Mouse (Mus musculus) MEL (cell line): Measurements from ENCODE around the gene Gm20388. TPM values are rescaled to one million over a fixed set of nuclear protein-coding genes. Genes with fewer than 3 reads are reported as not detected.

Experiments used
- DNase-seq: peaks from one replicate; pipeline ENCODE4 v3.0.0; 2011; ENCODE audit warnings: low read depth, low spot score
- H3K27ac ChIP-seq: 2 replicates; pipeline ENCODE4 v1.5.1; 2012; ENCODE audit warnings: low read depth, mild to moderate bottlenecking, control low read depth, low read length, moderate library complexity; ENCODE audit not compliant: control insufficient read depth
- H3K27me3 ChIP-seq, 2 experiments: fragments of 150-350 bp in 1 of 2; sonication (generic) in 1 of 2; 2 replicates each; pipeline ENCODE4 v1.6.1; 2012; ENCODE audit warnings: low read length in 2 of 2, mild to moderate bottlenecking in 2 of 2, improper control_type of control experiment in 1 of 2, moderate library complexity in 1 of 2; ENCODE audit not compliant: insufficient read depth in 2 of 2, control insufficient read depth in 1 of 2
- H3K36me3 ChIP-seq, 2 experiments: 2 replicates each; pipeline ENCODE4 v1.6.1; 2012 to 2014; ENCODE audit warnings: low read length in 2 of 2, improper control_type of control experiment in 1 of 2, inconsistent platforms in 1 of 2, mild to moderate bottlenecking in 1 of 2; ENCODE audit not compliant: insufficient read depth in 2 of 2, control insufficient read depth in 1 of 2
- H3K4me1 ChIP-seq, 2 experiments: fragments of 150-350 bp in 1 of 2; sonication (generic) in 1 of 2; 2 replicates each; pipeline ENCODE4 v1.6.1; 2012; ENCODE audit warnings: low read length in 2 of 2, improper control_type of control experiment in 1 of 2, mild to moderate bottlenecking in 1 of 2; ENCODE audit not compliant: insufficient read depth in 2 of 2, control insufficient read depth in 1 of 2
- H3K4me3 ChIP-seq, 2 experiments: fragments of 150-350 bp in 1 of 2; sonication (generic) in 1 of 2; 2 replicates each; pipeline ENCODE4 v1.5.1; 2012; ENCODE audit warnings: low read depth in 2 of 2, low read length in 2 of 2, mild to moderate bottlenecking in 2 of 2, moderate library complexity in 2 of 2, control low read depth in 1 of 2, improper control_type of control experiment in 1 of 2; ENCODE audit not compliant: control insufficient read depth in 1 of 2, insufficient read depth in 1 of 2
- H3K79me2 ChIP-seq: 2 replicates; pipeline ENCODE4 v1.6.1; 2012; ENCODE audit warnings: mild to moderate bottlenecking, low read length, moderate library complexity; ENCODE audit not compliant: control insufficient read depth, poor library complexity, insufficient read depth
- H3K9ac ChIP-seq: 2 replicates; pipeline ENCODE4 v1.6.1; 2012; ENCODE audit warnings: low read depth, mild to moderate bottlenecking, control low read depth, low read length, moderate library complexity; ENCODE audit not compliant: control insufficient read depth, poor library complexity, severe bottlenecking
- H3K9me3 ChIP-seq: fragments of 150-350 bp; sonication (generic); replicated peaks from 2 replicates; pipeline ENCODE4 v1.6.1; 2012; ENCODE audit warnings: mild to moderate bottlenecking, low read length, improper control_type of control experiment, moderate library complexity; ENCODE audit not compliant: insufficient read depth
- CHD1 ChIP-seq: IDR thresholded peaks from 2 replicates; pipeline ENCODE4 v1.6.1; 2012; ENCODE audit warnings: low read depth, mild to moderate bottlenecking, inconsistent platforms, low read length, improper control_type of control experiment
- CTCF ChIP-seq, 3 experiments: IDR thresholded peaks in 2 of 3; conservative IDR thresholded peaks in 1 of 3; 2 replicates each; pipeline ENCODE4 v1.5.1; 2011 to 2012; ENCODE audit warnings: low read length in 3 of 3, low read depth in 2 of 3, mild to moderate bottlenecking in 2 of 3, improper control_type of control experiment in 1 of 3, inconsistent platforms in 1 of 3, mixed read lengths in 1 of 3, moderate library complexity in 1 of 3; ENCODE audit not compliant: control insufficient read depth in 1 of 3, insufficient read depth in 1 of 3, poor library complexity in 1 of 3, severe bottlenecking in 1 of 3
- E2F4 ChIP-seq: IDR thresholded peaks from 2 replicates; pipeline ENCODE4 v1.6.1; 2011; ENCODE audit warnings: low read depth, low read length, improper control_type of control experiment, borderline replicate concordance
- ELF1 ChIP-seq: IDR thresholded peaks from 2 replicates; pipeline ENCODE4 v1.6.1; 2014; ENCODE audit warnings: low read depth, mild to moderate bottlenecking, inconsistent platforms, low read length, improper control_type of control experiment, moderate library complexity
- EP300 ChIP-seq, 2 experiments: IDR thresholded peaks; 2 replicates each; pipeline ENCODE4 v1.6.1; 2011; ENCODE audit warnings: improper control_type of control experiment in 2 of 2, low read length in 2 of 2, low read depth in 1 of 2, mild to moderate bottlenecking in 1 of 2
- ETS1 ChIP-seq: IDR thresholded peaks from 2 replicates; pipeline ENCODE4 v1.6.1; 2012; ENCODE audit warnings: low read depth, mild to moderate bottlenecking, inconsistent platforms, low read length, improper control_type of control experiment, moderate library complexity
- GABPA ChIP-seq: IDR thresholded peaks from 2 replicates; pipeline ENCODE4 v1.6.1; 2012; ENCODE audit warnings: low read depth, mild to moderate bottlenecking, inconsistent platforms, low read length, improper control_type of control experiment, moderate library complexity
- HCFC1 ChIP-seq: IDR thresholded peaks from 2 replicates; pipeline ENCODE4 v1.6.1; 2012; ENCODE audit warnings: low read depth, mild to moderate bottlenecking, inconsistent platforms, low read length, improper control_type of control experiment, moderate library complexity
- JUND ChIP-seq: IDR thresholded peaks from 2 replicates; pipeline ENCODE4 v1.6.1; 2011; ENCODE audit warnings: low read depth, mild to moderate bottlenecking, improper control_type of control experiment, low read length
- KAT2A ChIP-seq: conservative IDR thresholded peaks from 2 replicates; pipeline ENCODE4 v1.6.1; 2012; ENCODE audit warnings: low read depth, low read length, improper control_type of control experiment, inconsistent platforms
- MAFK ChIP-seq: IDR thresholded peaks from 2 replicates; pipeline ENCODE4 v1.6.1; 2011; ENCODE audit warnings: low read depth, mild to moderate bottlenecking, low read length, improper control_type of control experiment, borderline replicate concordance
- MAX ChIP-seq: IDR thresholded peaks from 2 replicates; pipeline ENCODE4 v1.6.1; 2011; ENCODE audit warnings: low read length, improper control_type of control experiment
- MEF2A ChIP-seq: IDR thresholded peaks from 2 replicates; pipeline ENCODE4 v1.6.1; 2014; ENCODE audit warnings: low read depth, mild to moderate bottlenecking, inconsistent platforms, low read length, improper control_type of control experiment; ENCODE audit not compliant: poor library complexity, insufficient replicate concordance, severe bottlenecking; ENCODE audit errors: extremely low read depth
- MXI1 ChIP-seq: IDR thresholded peaks from 2 replicates; pipeline ENCODE4 v1.6.1; 2011; ENCODE audit warnings: mild to moderate bottlenecking, low read depth, low read length, improper control_type of control experiment
- MYB ChIP-seq: IDR thresholded peaks from 2 replicates; pipeline ENCODE4 v1.6.1; 2011; ENCODE audit warnings: mild to moderate bottlenecking, low read depth, low read length, improper control_type of control experiment
- MYC ChIP-seq: IDR thresholded peaks from 2 replicates; pipeline ENCODE4 v1.6.1; 2011; ENCODE audit warnings: low read depth, mild to moderate bottlenecking, low read length, improper control_type of control experiment, moderate library complexity
- POLR2A ChIP-seq, 2 experiments: IDR thresholded peaks; 2 replicates each; pipeline ENCODE4 v1.6.1; 2011 to 2012; ENCODE audit warnings: low read length in 2 of 2, mild to moderate bottlenecking in 2 of 2, control low read depth in 1 of 2, improper control_type of control experiment in 1 of 2, low read depth in 1 of 2, moderate library complexity in 1 of 2; ENCODE audit not compliant: control insufficient read depth in 1 of 2, insufficient read depth in 1 of 2, poor library complexity in 1 of 2
- POLR2AphosphoS2 ChIP-seq: IDR thresholded peaks from 2 replicates; pipeline ENCODE4 v1.6.1; 2011; ENCODE audit warnings: low read length, improper control_type of control experiment
- RAD21 ChIP-seq: IDR thresholded peaks from 2 replicates; pipeline ENCODE4 v1.6.1; 2011; ENCODE audit warnings: mild to moderate bottlenecking, low read depth, low read length, improper control_type of control experiment
- RCOR1 ChIP-seq: IDR thresholded peaks from 2 replicates; pipeline ENCODE4 v1.6.1; 2012; ENCODE audit warnings: low read depth, mild to moderate bottlenecking, inconsistent platforms, low read length, improper control_type of control experiment
- TAL1 ChIP-seq: IDR thresholded peaks from 2 replicates; pipeline ENCODE4 v1.6.1; 2012; ENCODE audit warnings: mild to moderate bottlenecking, inconsistent platforms, low read length, moderate library complexity, mixed read lengths
- TCF12 ChIP-seq: IDR thresholded peaks from 2 replicates; pipeline ENCODE4 v1.6.1; 2014; ENCODE audit warnings: low read depth, mild to moderate bottlenecking, inconsistent platforms, low read length, improper control_type of control experiment, moderate library complexity
- UBTF ChIP-seq: IDR thresholded peaks from 2 replicates; pipeline ENCODE4 v1.6.1; 2012; ENCODE audit warnings: low read depth, mild to moderate bottlenecking, inconsistent platforms, low read length, improper control_type of control experiment, moderate library complexity, borderline replicate concordance; ENCODE audit not compliant: insufficient read depth
- USF1 ChIP-seq: IDR thresholded peaks from 2 replicates; pipeline ENCODE4 v1.6.1; 2014; ENCODE audit warnings: low read depth, mild to moderate bottlenecking, inconsistent platforms, low read length, improper control_type of control experiment, moderate library complexity
- USF2 ChIP-seq, 2 experiments: IDR thresholded peaks; 2 replicates each; pipeline ENCODE4 v1.6.1; 2011 to 2012; ENCODE audit warnings: improper control_type of control experiment in 2 of 2, low read length in 2 of 2, borderline replicate concordance in 1 of 2, inconsistent platforms in 1 of 2, low read depth in 1 of 2, mild to moderate bottlenecking in 1 of 2; ENCODE audit not compliant: insufficient read depth in 1 of 2
- ZKSCAN1 ChIP-seq: IDR thresholded peaks from 2 replicates; pipeline ENCODE4 v1.6.1; 2012; ENCODE audit warnings: low read depth, mild to moderate bottlenecking, inconsistent platforms, low read length, improper control_type of control experiment, moderate library complexity
- ZNF384 ChIP-seq: IDR thresholded peaks from 2 replicates; pipeline ENCODE4 v1.6.1; 2012; ENCODE audit warnings: low read depth, mild to moderate bottlenecking, inconsistent platforms, low read length, improper control_type of control experiment
- polyA plus RNA-seq, 2 experiments: library from polyadenylated mRNA; stranded (reverse) in 1 of 2; unstranded in 1 of 2; fragments of >175 nt in 1 of 2; fragments of >200 nt in 1 of 2; gene quantifications; 2 replicates each; pipeline versions ENCODE4 v1.2.1 to v1.2.4; 2012; ENCODE audit warnings: low replicate concordance in 2 of 2, low read depth in 1 of 2; ENCODE audit not compliant: insufficient read length in 2 of 2, insufficient read depth in 1 of 2, missing spikeins in 1 of 2
- total RNA-seq: library from RNA; depleted of rRNA; stranded (reverse); fragments of 300-350 nt; gene quantifications from 2 replicates; pipeline ENCODE4 v1.2.3, GENCODE M21; 2012

Gm20388 gene
- total and polyA plus RNA-seq, 3 experiments, result 11.1 to 17.8 TPM; not detected in 1

DNA sequence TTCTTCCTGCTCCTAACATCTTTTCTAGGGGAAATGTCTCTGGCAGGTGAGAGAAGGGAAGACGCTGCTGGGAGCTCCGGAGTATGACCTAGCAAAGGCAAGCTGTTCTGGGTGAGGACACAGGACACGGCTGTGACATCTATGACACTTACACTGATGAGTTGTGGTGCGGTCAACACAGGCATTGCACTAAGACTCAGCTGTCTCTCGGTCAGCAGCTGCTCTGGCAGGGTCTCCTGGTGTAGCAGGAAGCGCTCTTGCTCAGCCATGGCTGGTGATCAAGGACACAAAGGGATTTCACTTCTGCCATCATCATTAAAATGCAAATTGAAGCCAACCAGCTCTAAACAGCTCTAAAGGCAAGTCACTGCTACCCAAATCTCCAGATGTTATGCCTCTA is 3997.0 kb downstream of the Gm20388 start:
- TF ChIP-seq RCOR1 (no peak), CHD1 (no peak), GABPA (no peak), ELF1 (no peak), CTCF (IDR thresholded peaks at IDR 0.05 in 2 of 3, conservative IDR thresholded peaks at IDR 0.05 in 1 of 3; ENCODE audit: control insufficient read depth in 1 of 3, insufficient read depth in 1 of 3, low read depth in 2 of 3, low read length in 3 of 3, poor library complexity in 1 of 3, severe bottlenecking in 1 of 3) (no peak), USF1 (no peak), POLR2A (IDR thresholded peaks at IDR 0.05; ENCODE audit: control insufficient read depth in 1 of 2, insufficient read depth in 1 of 2, low read depth in 1 of 2, low read length in 2 of 2, poor library complexity in 1 of 2) (no peak), TCF12 (no peak), JUND (no peak), ZKSCAN1 (no peak), MEF2A (no peak), KAT2A (no peak), MYB (no peak), MAFK (no peak), TAL1 (no peak)
- no peaks in the 10 kb centered on the region for H3K9me3 ChIP-seq
- no peaks in the 10 kb centered on the region; a peak in 1 of 4 replicates for H3K4me1 ChIP-seq
- H3K36me3 ChIP-seq, result peaks cover 5 to 18% of the 10 kb centered on the region in 2 experiments; a peak in 3 of 4 replicates
- no peak overlapping the region for H3K4me3 ChIP-seq
- no peaks in the 10 kb centered on the region for H3K79me2 ChIP-seq
- no peaks in the 10 kb centered on the region for H3K27me3 ChIP-seq
- DNase-seq, result no peak
- H3K9ac ChIP-seq, result no peak overlapping the region
- no peak overlapping the region for H3K27ac ChIP-seq

DNA sequence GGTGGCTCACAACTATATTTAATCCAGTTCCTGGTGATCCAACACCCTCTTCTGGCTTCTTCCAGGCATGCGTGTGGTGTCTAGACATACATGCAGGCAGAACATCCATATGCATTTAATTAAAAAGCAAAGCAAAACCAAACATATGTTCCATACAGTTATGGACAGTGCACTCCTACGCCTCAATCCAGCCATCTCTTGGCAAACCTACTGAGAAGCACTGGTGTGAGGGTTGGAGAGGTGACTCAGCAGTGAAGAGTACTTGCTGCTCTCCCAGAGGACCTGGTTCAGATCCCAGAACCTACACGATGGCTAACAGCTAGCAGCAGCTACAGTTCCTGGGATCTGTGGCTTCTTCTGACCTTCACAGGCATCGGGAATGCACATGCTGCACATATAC is 4001.6 kb downstream of the Gm20388 start:
- Histone ChIP-seq H3K9me3 (no peaks in the 10 kb centered on the region), H3K27me3 (no peaks in the 10 kb centered on the region), H3K79me2 (no peaks in the 10 kb centered on the region), H3K9ac (no peak overlapping the region), H3K4me3 (no peak overlapping the region), H3K4me1 (no peaks in the 10 kb centered on the region), H3K36me3 (peaks cover 0 to 14% of the 10 kb centered on the region in 2 experiments; a peak in 2 of 4 replicates), H3K27ac (no peak overlapping the region)
- no peak for DNase-seq
- TF ChIP-seq E2F4, result no peak
- TF ChIP-seq POLR2AphosphoS2, result no peak
- no peak for TF ChIP-seq GABPA
- no peak for TF ChIP-seq EP300 (IDR thresholded peaks at IDR 0.05; ENCODE audit: low read depth in 1 of 2, low read length in 2 of 2)
- no peak for TF ChIP-seq ETS1
- no peak for TF ChIP-seq MXI1
- TF ChIP-seq UBTF, result no peak
- TF ChIP-seq POLR2A (IDR thresholded peaks at IDR 0.05; ENCODE audit: control insufficient read depth in 1 of 2, insufficient read depth in 1 of 2, low read depth in 1 of 2, low read length in 2 of 2, poor library complexity in 1 of 2), result no peak
- TF ChIP-seq ZNF384, result no peak
- no peak for TF ChIP-seq MEF2A
- no peak for TF ChIP-seq MYB
- no peak for TF ChIP-seq CTCF (IDR thresholded peaks at IDR 0.05 in 2 of 3, conservative IDR thresholded peaks at IDR 0.05 in 1 of 3; ENCODE audit: control insufficient read depth in 1 of 3, insufficient read depth in 1 of 3, low read depth in 2 of 3, low read length in 3 of 3, poor library complexity in 1 of 3, severe bottlenecking in 1 of 3)
- TF ChIP-seq HCFC1, result no peak
- no peak for TF ChIP-seq USF2 (IDR thresholded peaks at IDR 0.05; ENCODE audit: borderline replicate concordance in 1 of 2, insufficient read depth in 1 of 2, low read depth in 1 of 2, low read length in 2 of 2)
- TF ChIP-seq MAX, result no peak
- TF ChIP-seq TAL1, result no peak
- TF ChIP-seq MYC, result no peak
- TF ChIP-seq CHD1, result no peak
- TF ChIP-seq RAD21, result no peak
